In the genomic region with DNA sequence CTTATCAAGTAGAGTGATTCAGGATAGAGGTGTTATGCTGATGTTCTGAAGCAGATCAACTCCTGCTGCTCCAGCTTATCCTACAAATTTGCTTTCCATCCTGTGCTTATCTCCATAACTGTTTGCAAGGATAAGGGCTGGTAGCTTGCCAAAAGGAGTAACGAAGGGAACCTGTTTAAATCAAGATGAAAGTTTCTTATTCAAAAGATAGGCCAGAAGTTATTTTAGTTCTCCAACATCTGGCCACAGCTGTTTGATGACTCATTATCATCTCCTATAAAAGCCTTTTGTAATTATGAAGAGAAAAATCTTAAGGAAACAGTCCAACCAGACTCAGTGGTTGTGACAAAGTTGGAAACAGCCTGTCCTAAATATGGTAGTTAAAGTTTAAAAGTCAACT, we compare ENCODE assay signal across 17 mouse cellular contexts.
"Had no signal": no experiment of that assay in that cellular context is flagged by ENCODE, and none has a peak within 500 bp of the region (broad histone marks: within the 10 kb centered on the region; RNA-seq: fewer than 3 reads in every experiment).

No protein-coding gene starts in this region.

- H3K9ac ChIP-seq: neural tube, embryonic 12.5 days; neural tube, embryonic 13.5 days; neural tube, embryonic 15.5 days; stomach, embryonic 15.5 days had no signal

- H3K9me3 ChIP-seq: neural tube, embryonic 12.5 days; neural tube, embryonic 13.5 days; neural tube, embryonic 15.5 days; stomach, embryonic 15.5 days had no signal

- H3K4me3 ChIP-seq: neural tube, embryonic 12.5 days; neural tube, embryonic 13.5 days; neural tube, embryonic 15.5 days; stomach, embryonic 15.5 days had no signal

- H3K4me1 ChIP-seq: neural tube, embryonic 12.5 days; neural tube, embryonic 13.5 days; neural tube, embryonic 15.5 days; stomach, embryonic 15.5 days had no signal

- DNase-seq: retina, postnatal 1 day; right cerebral cortex, adult 18-20 months; right cerebral cortex, postnatal 14 days; right cerebral cortex, postnatal 25 days; right cerebral cortex, postnatal 4 days; spleen, adult 18-20 months; thymus, adult 18-20 months; thymus, adult 2 months; thymus, postnatal 14 days; thymus, postnatal 25 days; thymus, postnatal 36 days; thymus, postnatal 4 days had no signal

- H3K27ac ChIP-seq: neural tube, embryonic 12.5 days; neural tube, embryonic 13.5 days; neural tube, embryonic 15.5 days; stomach, embryonic 15.5 days; stomach, postnatal 0 days had no signal

- H3K27me3 ChIP-seq: neural tube, embryonic 12.5 days; neural tube, embryonic 13.5 days; neural tube, embryonic 15.5 days; stomach, embryonic 15.5 days had no signal

- H3K36me3 ChIP-seq: neural tube, embryonic 12.5 days; neural tube, embryonic 13.5 days; neural tube, embryonic 15.5 days; stomach, embryonic 15.5 days had no signal
